Mouse (Mus musculus): Measurements from ENCODE around the gene Dapk2.

DNA sequence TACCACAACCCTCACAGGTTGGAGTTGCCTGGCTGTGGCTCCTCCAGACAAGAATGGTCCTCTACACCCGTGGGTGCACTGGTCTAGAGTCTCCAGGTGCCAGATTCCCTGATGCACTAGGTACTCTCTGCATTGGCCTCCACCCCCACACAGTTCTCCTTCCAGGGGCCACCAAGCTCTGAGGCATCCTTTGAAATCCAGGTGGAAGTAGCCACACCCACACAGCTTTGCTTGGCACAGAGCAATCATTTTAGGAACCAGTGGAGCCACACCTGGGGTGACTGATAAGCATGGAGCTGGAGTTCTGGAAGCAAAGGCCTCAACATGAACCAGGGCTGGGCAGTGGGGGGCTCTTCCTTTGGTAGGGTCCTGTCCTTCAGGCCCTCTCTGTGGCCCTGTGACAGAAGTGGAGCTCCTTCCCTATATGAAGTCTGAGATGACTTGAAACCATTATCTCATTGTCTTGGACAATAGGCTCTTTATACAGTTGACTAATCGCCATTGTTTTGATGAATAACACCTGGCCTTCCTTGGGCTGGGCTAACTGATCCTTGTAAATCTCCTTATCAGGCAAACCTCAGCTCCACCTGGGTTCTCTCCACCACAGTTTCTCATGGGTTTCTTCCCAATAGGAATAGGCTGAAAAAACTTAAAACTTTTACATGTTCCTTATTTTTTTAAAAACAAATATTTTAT lies 70.6 kb downstream of the Dapk2 start:
- TF ChIP-seq POLR2A (IDR thresholded peaks at IDR 0.05; ENCODE audit: insufficient read depth, low read depth, low read length) (no peak), CTCF (IDR thresholded peaks at IDR 0.05) (no peak)
